Mouse (Mus musculus) bone marrow macrophage, adult 2 months (primary cell): Measurements from ENCODE around the gene Kctd15.

Experiments used
- CTCF ChIP-seq: IDR thresholded peaks from 2 replicates; pipeline ENCODE4 v1.5.1; 2012; ENCODE audit warnings: low read depth, mild to moderate bottlenecking, low read length, moderate library complexity
- POLR2A ChIP-seq: IDR thresholded peaks from 2 replicates; pipeline ENCODE4 v1.6.1; 2012; ENCODE audit warnings: mild to moderate bottlenecking, low read depth, low read length, borderline replicate concordance

DNA sequence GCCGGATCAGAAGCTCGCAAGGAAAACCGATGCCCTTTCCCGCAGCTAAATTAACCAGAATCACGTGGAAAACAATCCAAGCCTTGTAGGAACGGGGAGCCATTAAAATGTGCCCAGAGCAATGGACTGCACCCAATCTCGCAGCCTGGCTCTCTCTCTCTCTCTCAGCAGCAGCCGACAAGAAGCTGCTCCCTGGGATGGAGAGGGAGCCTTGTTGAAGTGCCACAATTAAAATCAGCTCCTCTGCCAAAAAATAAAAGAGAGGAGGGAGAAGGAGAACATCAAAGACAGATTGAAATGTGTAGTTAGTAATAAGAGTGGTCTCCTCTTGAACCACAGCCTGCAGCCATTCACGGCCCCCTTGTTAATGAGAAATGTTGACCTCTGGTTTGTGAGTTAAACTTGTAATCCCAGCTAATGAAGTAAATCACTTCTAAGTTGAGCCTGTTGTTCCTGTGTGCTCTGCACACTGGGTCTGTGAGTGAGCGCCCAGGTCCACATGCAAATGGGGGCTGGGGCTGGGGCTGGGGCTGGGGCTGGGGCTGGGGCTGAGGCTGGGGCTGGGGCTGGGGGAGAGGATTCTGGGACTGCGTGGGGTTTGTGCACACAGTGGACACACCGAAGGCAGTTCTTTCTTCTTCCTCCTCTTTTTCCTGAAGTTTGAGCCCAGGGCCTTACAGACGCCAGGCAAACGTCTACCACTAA, 59.8 kb downstream of the Kctd15 start:
- TF ChIP-seq POLR2A (no peak), CTCF (no peak)
